Mouse (Mus musculus) E14TG2a.4 (cell line): ENCODE results near the gene Scaf4.

ENCODE experiments used
- CTCF ChIP-seq: conservative IDR thresholded peaks from 2 replicates; pipeline ENCODE4 v1.5.1; 2014; ENCODE audit warnings: low read length
- POU5F1 ChIP-seq: IDR thresholded peaks from 2 replicates; pipeline ENCODE4 v1.6.1; 2014; ENCODE audit warnings: low read length, borderline replicate concordance

GRCm38 (mm10) chr16:90317777-90318176 is 33.5 kb upstream of the Scaf4 start:
- peak; percentile 41 for TF ChIP-seq CTCF
- TF ChIP-seq POU5F1: no peak
